Mouse (Mus musculus) stomach, postnatal 0 days (tissue): Measurements from ENCODE around the gene 1810062G17Rik.

ENCODE experiments used
- CTCF ChIP-seq: IDR thresholded peaks from 2 replicates; pipeline ENCODE4 v1.5.1; 2016; ENCODE audit warnings: antibody characterized with exemption, low read depth, mild to moderate bottlenecking, moderate library complexity
- EP300 ChIP-seq: optimal IDR thresholded peaks from 2 replicates; pipeline ENCODE3; 2016; ENCODE audit warnings: antibody characterized with exemption

DNA sequence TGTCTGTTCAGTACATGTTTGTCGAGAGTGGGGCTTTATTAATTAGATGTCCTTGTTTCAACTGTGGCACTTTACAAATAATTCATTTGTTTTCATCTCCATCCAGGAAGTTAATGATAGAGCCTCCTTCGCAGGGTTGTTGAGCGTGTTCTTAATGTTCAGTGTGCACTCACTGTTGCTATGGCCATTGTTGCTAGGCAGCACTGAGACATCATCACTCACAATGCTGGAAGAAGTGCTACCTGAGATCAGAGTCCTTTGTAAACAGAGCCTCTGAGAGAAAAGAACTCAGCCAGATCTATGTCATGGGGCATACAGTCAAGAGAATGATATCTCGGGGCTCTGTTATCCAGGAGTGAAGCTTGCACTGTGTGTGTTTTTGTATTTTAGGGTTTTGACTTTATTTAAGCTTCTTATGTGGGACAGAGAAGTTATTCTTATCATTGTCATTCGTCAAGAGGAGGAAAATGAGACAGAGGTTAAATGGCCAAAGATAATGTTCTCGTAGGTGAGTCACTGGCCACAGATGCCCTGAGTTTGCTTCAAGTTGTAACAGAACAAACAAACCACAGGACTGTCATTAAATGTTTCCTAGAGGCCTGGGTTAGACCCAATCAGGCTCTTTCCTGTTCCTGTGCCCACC, 18.0 kb downstream of the 1810062G17Rik start:
- TF ChIP-seq EP300 (no peak), CTCF (no peak)
